Mouse (Mus musculus): ENCODE measurements around the gene Slc17a7. TPM values are rescaled to one million over a fixed set of nuclear protein-coding genes. Genes with fewer than 3 reads are reported as not detected.
A peak's percentile ranks its signal among the peaks of the same experiment; 100 is the strongest.
"Not testable (repeated sequence)": the region's sequence is repeated elsewhere in the genome, so short reads cannot be mapped to it uniquely, and the experiment has no call there.

Gene Slc17a7
- total RNA-seq (2015) (0.18 TPM in 1 of 2 replicates, not detected in the other), total RNA-seq (2017) (not detected in 2 replicates)

- ATAC-seq (ENCODE audit: poor library complexity, severe bottlenecking) = peak; percentile 59
These were observed at the start of gene Slc17a7 for GRCm38 (mm10) chr7:45163735-45164490. TSS of gene Slc17a7 (plus strand) at chr7:45163949.

- no peak for ATAC-seq (ENCODE audit: poor library complexity, severe bottlenecking)
These were observed 46.2 kb upstream of the Slc17a7 start for GRCm38 (mm10) chr7:45117566-45117965.

GRCm38 (mm10) chr7:45118336-45118735, 45.4 kb upstream of the Slc17a7 start:
- no peak for ATAC-seq (ENCODE audit: poor library complexity, severe bottlenecking)

GRCm38 (mm10) chr7:45119780-45120709, 43.7 kb upstream of the Slc17a7 start:
- ATAC-seq (ENCODE audit: poor library complexity, severe bottlenecking) = no peak

GRCm38 (mm10) chr7:45121404-45121803, 42.3 kb upstream of the Slc17a7 start:
- peak; percentile 41 for ATAC-seq (ENCODE audit: poor library complexity, severe bottlenecking)

- ATAC-seq (ENCODE audit: poor library complexity, severe bottlenecking) = no peak
These were observed 41.8 kb upstream of the Slc17a7 start for GRCm38 (mm10) chr7:45121966-45122365.

- no peak for ATAC-seq (ENCODE audit: poor library complexity, severe bottlenecking)
These were observed 41.1 kb upstream of the Slc17a7 start for GRCm38 (mm10) chr7:45122561-45123185.

- no peak for ATAC-seq (ENCODE audit: poor library complexity, severe bottlenecking)
These were observed 40.6 kb upstream of the Slc17a7 start for GRCm38 (mm10) chr7:45123186-45123570.

- ATAC-seq (ENCODE audit: poor library complexity, severe bottlenecking) = peak; percentile 69
These were observed 39.3 kb upstream of the Slc17a7 start, which contains the start of gene Rps11 for GRCm38 (mm10) chr7:45124224-45125143. TSS of gene Rps11 (minus strand) at chr7:45124439.

GRCm38 (mm10) chr7:45125144-45125600, 38.6 kb upstream of the Slc17a7 start:
- ATAC-seq (ENCODE audit: poor library complexity, severe bottlenecking) = no peak

- not testable (repeated sequence) for ATAC-seq (ENCODE audit: poor library complexity, severe bottlenecking)
These were observed 38.1 kb upstream of the Slc17a7 start for GRCm38 (mm10) chr7:45125649-45126048.

GRCm38 (mm10) chr7:45126147-45126843, 37.5 kb upstream of the Slc17a7 start:
- no peak for ATAC-seq (ENCODE audit: poor library complexity, severe bottlenecking)

- ATAC-seq (ENCODE audit: poor library complexity, severe bottlenecking) = no peak
These were observed 36.7 kb upstream of the Slc17a7 start for GRCm38 (mm10) chr7:45126844-45127699.

- no peak for ATAC-seq (ENCODE audit: poor library complexity, severe bottlenecking)
These were observed 36.0 kb upstream of the Slc17a7 start for GRCm38 (mm10) chr7:45127700-45128224.

GRCm38 (mm10) chr7:45128624-45129246, 35.0 kb upstream of the Slc17a7 start, which contains the start of gene Rpl13a:
TSS of gene Rpl13a (minus strand) at chr7:45128761.
- peak; percentile 77 for ATAC-seq (ENCODE audit: poor library complexity, severe bottlenecking)

- 0 out of 2 replicates have a peak, but pooled peaks have one; percentile 0 for ATAC-seq (ENCODE audit: poor library complexity, severe bottlenecking)
These were observed 34.4 kb upstream of the Slc17a7 start for GRCm38 (mm10) chr7:45129318-45129717.

GRCm38 (mm10) chr7:45129776-45130512, 33.8 kb upstream of the Slc17a7 start:
- no peak for ATAC-seq (ENCODE audit: poor library complexity, severe bottlenecking)
